Mouse (Mus musculus) adrenal gland, adult 8-10 months (tissue): ENCODE measurements at regions not wholly inside any gene's neighbourhood (a gene's known extent, or its start where the extent isn't known, plus 50 kb on each side); places are given as distances from the start of the nearest gene placed in this dataset.

ENCODE experiments used
- DNase-seq: peaks from one replicate; pipeline ENCODE4 v3.0.0; 2022

DNA sequence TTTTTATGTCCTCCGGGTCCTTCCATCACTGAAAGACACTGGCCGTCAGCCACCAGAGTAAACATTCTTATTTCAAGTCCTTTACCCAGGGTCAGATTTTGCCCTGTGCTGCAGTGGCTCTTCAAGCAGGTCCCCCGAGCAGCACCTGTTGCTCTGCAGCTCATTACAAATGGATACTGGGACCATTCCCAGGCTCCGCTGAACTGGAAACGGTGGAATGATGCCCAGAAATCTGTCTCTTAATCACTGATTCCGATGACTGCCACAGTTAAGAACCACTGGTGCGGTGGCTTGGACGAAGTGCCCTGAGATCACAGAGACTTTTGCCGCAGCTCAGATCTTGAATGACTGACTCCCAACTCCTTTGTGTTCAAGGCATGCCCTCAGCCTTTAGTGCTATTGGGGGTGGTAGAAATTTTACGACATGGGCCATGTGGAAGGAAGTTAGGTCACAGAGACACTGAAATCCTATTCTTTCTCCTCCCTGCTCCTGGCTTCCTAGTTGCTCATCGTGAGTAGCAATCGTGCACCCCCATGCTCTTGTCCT lies 179.6 kb upstream of the Prickle1 start:
- no peak for DNase-seq

DNA sequence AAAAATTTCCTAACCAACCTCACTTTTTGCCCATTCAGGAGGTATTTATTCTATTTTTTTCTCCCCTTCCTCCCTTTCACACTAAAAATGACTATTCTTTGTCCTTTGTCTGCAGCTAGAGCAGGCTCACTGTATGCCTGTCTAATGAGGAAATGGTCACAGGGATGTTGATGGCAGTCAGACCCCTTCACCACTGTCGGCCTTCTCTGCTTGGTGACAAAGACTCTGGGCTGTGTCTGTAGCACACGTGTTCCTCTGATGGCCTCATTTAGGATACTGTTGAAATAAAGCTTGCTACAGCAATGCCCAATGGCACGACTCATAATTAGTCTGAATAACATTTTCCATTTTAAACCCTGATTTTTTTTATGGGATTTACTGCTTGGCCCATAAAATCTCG lies 178.6 kb upstream of the Prickle1 start:
- no peak for DNase-seq

DNA sequence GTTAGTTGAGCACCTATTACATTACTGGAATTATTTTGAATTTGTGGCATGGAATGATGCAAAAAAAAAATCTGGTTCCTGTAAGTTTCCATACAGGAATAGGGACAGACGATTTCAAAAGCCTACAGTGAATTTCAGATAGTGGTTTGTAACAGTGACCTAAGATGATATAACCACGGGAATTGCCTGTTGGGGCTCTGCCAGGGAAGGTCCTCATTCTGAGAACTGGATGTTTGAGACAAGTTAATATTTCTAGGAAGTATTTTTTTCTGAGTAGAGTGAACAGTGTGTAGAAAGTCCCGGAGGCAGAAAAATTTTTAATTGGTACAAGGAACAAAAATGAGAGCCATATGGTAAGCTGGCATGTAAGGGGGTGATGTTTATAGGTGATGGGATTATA lies 171.3 kb upstream of the Prickle1 start:
- DNase-seq: no peak

DNA sequence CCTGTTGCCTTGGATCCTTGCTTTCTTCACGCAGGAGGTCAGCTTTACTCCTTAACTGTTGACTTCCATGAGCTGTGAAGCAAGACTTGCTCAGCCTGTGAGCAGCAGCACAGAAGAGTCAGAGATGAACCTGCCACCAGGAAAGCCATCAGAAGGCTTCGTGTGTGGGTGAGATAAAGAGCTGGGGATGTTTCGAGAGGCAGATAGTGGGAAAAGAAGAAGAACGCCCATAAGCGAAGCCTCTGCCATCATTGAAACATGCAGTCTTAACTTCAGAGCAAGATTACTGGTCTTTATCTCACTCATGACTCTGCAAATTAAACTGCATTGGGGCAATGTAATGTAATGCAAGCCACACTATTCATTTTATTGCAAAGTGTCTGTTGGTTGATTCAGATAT lies 167.4 kb upstream of the Prickle1 start:
- no peak for DNase-seq

DNA sequence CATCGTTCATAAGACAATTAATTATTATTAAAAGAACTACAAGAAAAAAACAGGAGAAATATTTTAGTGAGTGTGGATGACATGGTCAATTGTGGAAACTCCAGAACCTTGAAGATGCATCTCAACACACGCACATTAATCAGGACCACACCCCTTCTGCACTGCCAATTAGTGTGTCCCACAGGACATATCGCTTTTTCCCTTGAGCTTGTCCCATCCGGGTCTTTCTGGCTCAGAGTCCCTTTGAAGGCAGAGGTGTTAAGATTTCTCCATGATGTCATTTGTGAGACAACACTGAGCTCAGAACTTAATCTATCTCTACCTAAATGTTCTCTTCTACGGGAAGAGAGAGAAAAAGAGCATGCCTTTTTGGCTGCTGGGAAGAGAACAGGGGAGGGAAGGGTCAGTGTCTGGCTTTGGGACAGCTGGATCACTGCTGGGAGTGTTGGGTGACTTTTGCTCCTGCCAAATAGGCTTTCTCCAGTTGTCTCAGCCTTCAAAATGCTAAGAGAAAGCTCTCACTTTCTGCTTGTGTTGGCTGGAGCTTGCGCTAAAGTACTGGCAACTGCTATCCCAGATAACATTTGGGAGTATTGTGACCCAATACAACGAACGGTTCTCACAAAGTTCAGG lies 162.6 kb upstream of the Prickle1 start:
- DNase-seq: no peak

DNA sequence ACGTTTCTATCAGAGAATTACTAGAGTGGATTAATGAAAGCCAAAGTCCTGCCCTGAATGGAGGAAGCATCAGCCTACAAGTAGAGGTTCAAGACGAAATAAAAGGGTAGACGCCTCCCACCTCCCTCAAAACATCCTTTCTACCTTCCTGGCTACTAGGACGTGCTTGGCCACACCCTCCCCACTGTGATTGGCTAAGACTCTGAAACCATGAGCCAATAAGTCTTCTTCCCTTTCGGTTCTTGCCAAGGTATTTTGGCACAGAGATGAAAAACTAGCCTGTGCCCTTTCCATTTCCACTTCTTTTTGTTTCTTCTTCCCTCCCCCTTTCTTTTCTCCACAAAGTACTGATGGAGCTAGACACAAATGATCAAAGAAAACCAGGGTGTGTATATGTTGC lies 160.3 kb upstream of the Prickle1 start:
- no peak for DNase-seq

DNA sequence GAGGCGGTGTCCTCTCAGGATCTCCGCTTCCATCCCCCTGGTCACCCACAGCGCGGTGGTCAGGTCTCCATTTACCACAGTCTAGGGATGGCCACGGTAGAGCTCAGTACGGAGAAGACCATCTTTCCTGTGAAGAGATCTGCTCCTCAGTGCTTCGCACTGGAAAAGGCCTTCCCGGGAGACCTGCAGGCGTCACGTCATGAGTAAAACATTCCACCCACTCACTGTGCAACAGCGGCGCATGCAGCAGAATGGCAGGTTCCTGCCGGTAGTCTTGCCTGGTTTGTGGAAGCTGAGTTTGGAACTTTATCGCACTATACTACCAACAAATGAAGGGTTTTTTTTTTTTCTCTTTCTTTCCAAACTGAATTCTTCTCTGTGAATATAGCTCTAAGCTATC lies 156.1 kb upstream of the Prickle1 start:
- DNase-seq: no peak

DNA sequence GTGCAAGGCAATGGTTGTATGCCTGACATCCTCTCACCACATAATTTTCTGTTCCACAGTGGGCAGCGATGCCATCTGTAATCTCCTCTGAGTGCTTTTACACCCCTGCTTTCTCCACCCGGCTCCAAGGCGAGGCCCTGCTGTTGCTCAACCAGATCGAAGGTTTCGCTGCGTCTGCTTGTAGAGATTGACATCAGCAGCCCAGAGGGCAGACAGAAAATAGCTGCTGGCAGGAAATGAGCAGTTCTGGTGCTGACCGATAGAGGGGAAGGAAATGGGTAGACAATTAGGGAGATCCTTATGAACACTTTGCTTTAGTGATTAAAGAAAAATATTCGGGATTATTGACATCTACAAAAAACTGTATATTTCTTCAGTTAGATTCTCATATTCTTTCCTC lies 155.3 kb upstream of the Prickle1 start:
- DNase-seq: peak; percentile 35

DNA sequence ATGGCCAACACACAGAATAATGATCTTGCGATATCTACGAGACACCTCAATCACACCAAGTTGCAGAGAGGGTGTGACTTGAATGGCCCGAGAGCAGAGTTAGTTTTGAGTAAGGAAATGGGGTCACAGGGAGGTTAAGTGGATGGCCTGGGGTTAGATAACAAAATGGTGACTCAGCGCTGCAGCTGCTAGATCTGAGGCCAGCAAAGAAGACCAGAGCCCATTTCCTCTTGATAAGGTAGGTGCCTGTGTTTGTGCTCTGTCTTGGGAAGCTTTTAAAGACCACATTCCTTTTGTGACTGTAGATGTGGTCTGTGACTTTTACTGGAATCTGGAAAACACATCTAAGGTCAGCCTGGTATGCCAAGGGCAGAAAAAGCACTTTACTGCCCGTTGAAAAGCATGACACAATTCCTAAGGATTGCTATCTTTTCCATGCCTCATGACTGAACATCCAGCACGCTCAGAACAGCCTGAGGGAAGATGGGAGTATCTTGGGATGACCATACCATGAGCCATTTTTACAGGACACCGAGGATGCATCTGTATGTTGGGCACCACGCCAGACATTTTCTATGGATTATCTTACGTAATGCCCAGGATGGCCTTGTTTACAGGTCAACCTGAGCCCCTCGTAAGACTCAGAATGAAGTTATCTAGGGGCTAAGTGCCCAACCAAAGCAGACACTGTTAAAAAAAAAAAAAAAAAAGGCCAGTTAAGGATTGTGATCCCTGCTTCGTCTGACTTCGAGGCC lies 148.7 kb upstream of the Prickle1 start:
- DNase-seq: no peak

DNA sequence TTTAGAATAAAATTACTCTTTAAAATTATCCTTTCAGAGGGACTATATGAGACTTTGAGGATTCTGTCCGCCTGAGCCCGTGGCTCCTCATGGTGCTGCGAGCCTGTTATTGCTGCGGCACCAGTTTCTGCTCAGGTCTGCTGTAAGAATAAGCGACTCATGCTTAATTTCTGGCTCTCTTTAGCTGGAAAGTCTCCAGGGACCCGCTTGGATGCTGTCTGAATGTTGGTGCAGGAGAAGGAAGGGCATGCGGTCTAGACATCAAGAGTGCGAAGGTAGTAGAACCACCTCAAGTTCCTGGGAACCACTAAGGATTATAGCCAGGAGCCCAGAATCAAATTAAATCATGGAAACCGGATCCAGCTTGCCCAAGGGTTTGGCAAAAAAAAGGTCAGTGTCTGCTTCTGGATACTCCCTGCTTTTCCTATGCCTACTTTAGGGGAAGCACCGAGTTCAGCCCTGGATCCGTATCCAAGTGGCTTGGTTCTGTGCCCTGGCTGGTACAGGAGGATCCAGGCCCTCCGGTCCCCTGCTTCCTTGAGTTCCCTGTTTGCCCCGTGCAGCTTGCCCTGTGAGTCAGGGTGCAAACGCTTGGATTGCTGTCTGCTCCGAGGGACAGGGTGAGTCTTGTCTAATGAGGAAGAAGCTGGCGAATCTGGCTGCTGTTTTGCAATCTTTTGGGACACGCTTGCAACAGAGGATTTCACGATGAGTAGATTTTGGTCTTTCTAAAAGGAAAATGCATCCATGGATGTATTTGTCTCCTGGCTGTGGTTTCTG lies 138.2 kb upstream of the Prickle1 start:
- no peak for DNase-seq

DNA sequence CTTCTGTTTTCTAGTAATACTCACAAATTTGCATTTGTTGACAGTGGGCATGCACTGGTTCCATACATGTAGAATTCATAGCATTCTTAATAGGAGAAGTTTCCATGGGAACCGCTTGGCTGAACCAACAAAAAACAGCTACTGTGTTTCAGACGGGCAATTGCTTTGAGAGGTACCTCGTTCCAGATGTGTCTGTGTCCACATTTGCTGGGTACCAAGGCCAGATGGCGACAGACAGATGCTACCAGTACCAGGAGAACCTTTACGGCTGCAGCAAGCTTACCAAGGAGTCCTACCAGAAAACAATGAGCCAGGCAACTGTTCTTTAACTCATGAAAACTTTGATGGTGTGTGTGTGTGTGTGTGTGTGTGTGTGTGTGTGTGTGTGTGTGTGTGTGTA lies 137.1 kb upstream of the Prickle1 start:
- no peak for DNase-seq

DNA sequence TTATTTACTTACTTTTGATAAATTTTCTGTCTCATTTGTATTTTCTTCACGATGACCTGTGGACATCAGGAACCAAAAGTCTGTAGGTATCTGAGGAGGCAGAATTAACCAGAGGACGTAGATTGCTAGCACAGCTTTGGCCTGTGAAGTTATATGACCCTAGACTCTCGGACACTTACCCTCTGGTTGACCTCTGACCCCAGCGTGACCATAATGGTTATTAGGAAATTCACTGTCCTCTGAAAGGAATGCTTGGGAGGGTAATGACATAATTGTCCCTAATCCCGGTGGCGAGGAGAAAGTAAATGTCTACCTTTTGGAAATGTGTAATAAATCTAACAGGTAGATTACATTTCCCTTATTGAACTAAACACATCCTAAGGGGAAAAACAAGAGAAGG lies 135.5 kb upstream of the Prickle1 start:
- DNase-seq: no peak

DNA sequence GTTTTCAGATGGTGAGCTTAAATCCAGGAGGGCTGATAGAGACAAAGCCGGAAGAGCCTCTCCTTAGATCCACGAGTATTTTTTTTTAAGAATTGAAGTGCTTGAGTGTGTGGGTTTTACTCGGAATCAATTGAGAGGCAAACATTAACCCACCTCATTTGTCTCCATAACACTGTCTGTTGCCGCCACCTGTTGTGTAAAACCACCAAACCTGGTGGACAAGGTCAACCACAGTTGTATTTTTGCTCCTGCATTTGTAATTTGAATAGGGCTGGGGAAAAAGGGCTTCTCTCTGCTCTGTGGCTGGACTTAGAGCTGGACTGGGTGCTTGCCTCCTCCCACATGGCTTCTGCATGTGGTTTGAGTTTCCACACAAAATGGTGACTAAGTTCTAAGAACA lies 119.8 kb upstream of the Prickle1 start:
- DNase-seq: no peak

DNA sequence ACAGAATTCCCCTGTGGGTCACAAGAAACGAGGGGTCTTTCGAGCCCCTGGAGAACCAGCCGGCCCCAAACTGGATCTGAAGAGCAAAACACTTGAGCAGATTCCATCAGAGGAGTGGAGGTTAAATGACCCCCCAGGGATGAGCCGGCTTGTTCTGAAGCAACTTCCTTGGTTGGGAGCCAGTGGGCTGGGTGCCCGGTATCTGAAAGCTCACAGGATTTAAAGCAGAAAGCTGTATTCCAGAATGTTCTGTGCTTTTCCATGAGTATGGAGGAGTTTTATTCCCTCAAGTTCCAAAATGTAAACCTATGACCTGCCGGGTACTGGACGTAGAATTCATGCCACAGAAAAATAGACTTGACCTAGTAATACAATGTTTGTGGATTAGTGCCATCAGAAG lies 117.7 kb upstream of the Prickle1 start:
- peak; percentile 59 for DNase-seq

DNA sequence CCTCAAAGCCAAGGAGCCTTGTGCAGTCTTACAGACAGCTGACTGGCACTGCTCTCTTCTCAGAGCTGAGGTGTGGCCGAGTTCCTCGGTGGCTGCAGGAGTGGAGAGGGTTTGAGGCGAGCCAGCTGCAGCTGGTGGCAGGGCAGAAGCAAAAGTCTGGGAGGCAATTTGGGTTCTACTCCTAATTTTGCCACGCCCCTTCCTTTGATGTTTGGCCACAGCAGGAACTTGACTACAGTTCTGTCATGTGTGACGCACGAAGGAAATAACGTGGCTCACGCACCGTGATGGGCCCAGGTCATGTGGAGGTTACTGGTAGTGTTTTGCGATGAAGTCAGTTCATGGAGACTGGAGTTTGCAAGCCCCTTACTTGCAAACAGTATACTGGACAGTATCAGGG lies 116.9 kb upstream of the Prickle1 start:
- DNase-seq: no peak

DNA sequence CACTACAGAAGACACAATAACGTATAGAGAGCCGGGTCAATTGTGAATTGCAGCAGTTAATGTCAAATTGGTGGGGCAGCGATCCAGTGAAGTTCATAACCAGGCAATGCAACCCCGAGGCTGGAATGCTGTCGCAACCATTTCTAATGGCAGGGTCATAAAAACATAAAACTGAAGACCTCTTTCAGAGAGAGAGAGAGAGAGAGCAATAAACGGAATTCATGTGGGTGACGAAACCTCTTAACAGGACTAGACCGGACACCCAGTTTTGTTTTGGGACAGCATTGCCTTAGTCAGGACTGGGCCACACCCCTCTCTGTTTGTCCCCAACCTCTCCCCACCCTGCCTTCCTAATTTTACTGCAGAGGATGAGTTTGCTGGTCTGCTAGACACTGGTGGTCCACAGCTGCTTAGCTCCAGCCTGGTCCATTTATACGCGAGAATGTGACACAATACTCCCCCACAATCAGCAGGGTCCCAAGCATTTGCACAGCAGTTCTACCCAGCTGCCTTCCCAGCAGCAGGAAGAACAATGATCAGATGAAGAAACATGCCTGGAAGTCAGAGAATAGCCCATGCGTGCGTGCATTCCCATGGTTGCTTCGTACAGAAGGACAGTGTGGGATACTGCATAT lies 115.6 kb upstream of the Prickle1 start:
- DNase-seq: no peak

DNA sequence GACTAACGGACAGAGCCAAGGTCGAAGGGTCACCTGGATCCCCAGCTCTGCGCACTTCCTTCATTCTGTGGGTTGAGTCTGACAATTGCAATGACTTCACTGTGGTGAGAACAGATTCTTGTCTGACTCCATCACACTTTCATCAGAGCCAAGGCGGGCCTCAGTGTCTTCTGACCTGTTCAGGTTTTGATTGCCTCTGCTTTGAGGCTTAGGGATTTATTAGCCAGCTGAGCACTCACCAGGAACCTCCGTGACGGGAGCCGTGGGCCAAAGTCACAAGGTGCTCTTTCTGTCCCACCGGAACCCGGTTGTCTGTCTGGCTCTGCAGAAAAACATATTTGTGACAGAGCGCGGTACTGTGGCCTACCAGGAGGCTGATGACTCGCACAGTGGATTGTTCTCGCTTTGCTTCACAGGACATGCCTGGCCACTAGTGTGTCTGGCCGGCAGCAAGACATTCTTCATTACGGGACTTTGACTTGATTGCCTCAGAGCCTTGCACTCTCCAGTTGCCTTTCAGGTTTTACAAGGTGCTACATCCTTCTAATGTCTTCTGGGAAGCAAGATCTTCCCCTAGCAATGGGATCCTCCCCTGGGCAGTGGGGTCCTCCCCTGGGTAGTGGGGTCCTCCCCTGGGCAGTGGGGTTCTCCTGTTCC lies 114.9 kb upstream of the Prickle1 start:
- no peak for DNase-seq

DNA sequence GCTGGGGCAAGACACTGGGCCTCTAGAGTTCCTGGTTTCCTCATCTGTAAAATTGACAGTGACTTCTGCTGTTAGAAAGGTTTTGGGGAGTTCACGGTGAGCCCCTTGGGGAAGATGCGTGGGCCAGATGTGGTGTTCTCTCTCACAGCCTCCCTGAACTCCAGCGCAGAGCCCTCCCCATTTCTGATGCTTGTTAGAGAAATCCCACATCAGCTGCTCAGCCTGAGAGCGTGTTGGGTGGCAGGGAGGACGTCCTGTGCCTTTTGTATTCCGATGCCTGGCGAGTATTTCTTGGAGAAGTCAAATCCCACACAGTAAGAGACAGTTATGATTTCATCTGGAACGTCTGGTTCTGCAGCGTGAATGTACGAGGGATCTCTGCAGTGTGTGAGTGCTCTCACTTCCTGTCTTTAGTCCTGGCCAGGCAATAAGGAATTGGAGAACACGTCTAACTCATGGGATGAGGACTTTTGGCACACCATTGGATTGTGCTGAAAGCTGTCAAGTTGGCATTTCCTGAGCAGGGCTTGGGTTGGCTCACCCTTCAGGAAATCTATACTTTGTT lies 110.8 kb upstream of the Prickle1 start:
- DNase-seq: no peak

DNA sequence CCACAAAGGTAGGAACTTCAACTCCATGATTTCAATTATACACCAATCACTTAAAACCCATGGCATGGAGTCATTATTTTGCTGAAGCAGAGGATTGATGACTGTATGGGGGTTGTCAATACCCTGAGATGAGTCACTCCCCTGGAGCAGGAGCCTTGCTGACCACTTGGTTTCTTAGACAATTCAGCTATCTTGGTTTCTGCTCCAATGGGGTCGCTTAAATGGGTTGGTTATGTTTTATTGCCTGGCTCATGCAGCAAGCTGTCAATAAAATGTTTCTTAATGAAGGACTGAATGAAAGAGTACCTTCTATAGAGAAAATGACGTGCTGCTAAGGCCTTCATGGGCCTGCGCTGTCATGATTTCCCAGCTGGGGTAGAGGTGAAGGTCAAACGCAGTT lies 110.0 kb upstream of the Prickle1 start:
- no peak for DNase-seq

DNA sequence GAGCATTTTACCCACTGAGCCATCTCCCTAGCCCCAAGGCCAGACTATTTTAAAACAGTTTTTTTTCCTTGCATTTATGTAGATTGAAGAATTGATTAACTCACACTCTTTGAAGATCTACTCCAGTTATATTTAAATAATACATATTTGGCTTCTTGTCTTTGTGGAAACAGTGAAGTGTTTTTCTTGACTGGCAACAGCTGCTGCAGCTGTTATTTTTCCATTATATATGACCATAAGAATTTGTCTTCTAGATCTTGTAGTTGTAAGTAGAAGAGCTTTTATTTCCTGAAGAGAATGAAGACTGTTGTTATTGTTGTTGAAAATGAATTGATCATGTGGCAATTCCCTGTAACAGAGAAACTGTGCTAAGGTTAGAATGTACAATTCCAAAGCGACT lies 109.4 kb upstream of the Prickle1 start:
- DNase-seq: no peak

DNA sequence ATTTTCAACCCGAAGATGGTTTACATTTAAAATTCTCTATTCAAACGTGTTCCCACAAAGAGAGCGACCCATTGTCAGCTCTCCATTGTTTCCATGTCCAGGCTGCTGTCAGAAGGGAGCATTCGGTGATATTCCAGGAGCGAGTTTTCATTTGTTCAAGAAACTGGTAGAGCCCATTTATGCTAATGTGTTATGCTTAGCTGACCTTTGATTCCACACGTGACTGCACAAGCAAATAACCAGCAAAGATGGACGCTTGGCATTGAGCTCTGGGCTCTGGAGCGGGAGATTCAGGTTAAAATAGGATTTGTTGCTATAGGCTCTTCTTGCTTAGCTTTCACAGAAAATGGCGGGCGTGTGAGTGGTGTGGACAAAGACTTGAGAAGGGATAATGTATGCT lies 105.3 kb upstream of the Prickle1 start:
- no peak for DNase-seq

DNA sequence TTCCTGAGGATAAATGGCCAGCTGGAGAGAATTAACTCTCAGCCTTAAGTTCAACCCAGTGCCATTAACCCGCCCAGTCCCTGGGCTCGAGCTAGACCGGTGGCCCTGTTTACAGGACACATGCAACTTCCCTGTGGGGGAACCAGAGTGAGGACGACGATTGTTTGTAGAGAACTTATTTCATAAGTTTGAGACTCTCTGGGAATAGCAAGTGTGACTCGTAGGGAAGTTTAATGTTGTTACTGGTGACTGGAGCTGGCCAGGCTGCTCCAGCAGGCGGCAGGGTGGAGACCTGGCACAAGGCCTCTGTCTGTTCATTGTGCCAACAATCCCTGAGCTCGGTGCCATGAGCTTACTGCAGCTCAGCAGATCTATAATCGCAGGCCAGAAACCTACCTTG lies 104.3 kb upstream of the Prickle1 start:
- DNase-seq: peak; percentile 33
